Mouse (Mus musculus) neural tube, embryonic 12.5 days (tissue): Measurements from ENCODE around the gene Tdpoz4. TPM values are rescaled to one million over a fixed set of nuclear protein-coding genes. Genes with fewer than 3 reads are reported as not detected.
"Not testable (repeated sequence)": the region's sequence is repeated elsewhere in the genome, so short reads cannot be mapped to it uniquely, and the experiment has no call there.

Experiments used
- ATAC-seq: fragments of 200-750 bp; cut with Nextera tagmentation; 2 replicates; pipeline ENCODE4 v1.8.0; 2017; ENCODE audit warnings: low read depth, mild to moderate bottlenecking, moderate TSS enrichment, moderate library complexity; ENCODE audit not compliant: low FRiP score
- H3K27ac ChIP-seq: fragments of 300-500 bp; sonication (generic); 2 replicates; pipeline ENCODE4 v1.5.1; 2016
- H3K27me3 ChIP-seq: fragments of 300-500 bp; sonication (generic); replicated peaks from 2 replicates; pipeline ENCODE4 v1.6.1; 2016; ENCODE audit warnings: mild to moderate bottlenecking
- H3K36me3 ChIP-seq: fragments of 300-500 bp; sonication (generic); 2 replicates; pipeline ENCODE4 v1.6.1; 2016; ENCODE audit warnings: mild to moderate bottlenecking
- H3K4me1 ChIP-seq: fragments of 300-500 bp; sonication (generic); 2 replicates; pipeline ENCODE4 v1.6.1; 2016
- H3K4me2 ChIP-seq: fragments of 300-500 bp; sonication (generic); replicated peaks from 2 replicates; pipeline ENCODE4 v1.6.1; 2016; ENCODE audit warnings: mild to moderate bottlenecking
- H3K4me3 ChIP-seq: fragments of 300-500 bp; sonication (generic); 2 replicates; pipeline ENCODE4 v1.5.1; 2016
- H3K9ac ChIP-seq: fragments of 300-500 bp; sonication (generic); 2 replicates; pipeline ENCODE4 v1.6.1; 2016; ENCODE audit warnings: mild to moderate bottlenecking
- H3K9me3 ChIP-seq: fragments of 300-500 bp; sonication (generic); 2 replicates; pipeline ENCODE4 v1.6.1; 2016; ENCODE audit warnings: mild to moderate bottlenecking
- WGBS: fragments of 180-500 bp; shearing (Covaris S2); methylation state at CpG from one replicate; pipeline ENCODE4 v1.1.7; 2016; 5-methylcytosine and 5-hydroxymethylcytosine counted together
- polyA plus RNA-seq: library from polyadenylated mRNA; unstranded; fragments of >200 nt; fragmentation: Nextera tagmentation; extraction: Ambion mirVana; gene quantifications from 2 replicates; pipeline ENCODE4 v1.2.1, GENCODE M21; 2016

The Tdpoz4 gene
- not detected in 2 replicates for polyA plus RNA-seq

- H3K4me3 ChIP-seq, H3K9ac ChIP-seq, H3K27ac ChIP-seq, H3K36me3 ChIP-seq, H3K27me3 ChIP-seq, H3K4me2 ChIP-seq, ATAC-seq, H3K9me3 ChIP-seq, H3K4me1 ChIP-seq: not testable (repeated sequence)
Observed at GRCm38 (mm10) chr3:93796098-93796497, at the start of gene Tdpoz4. Gene Tdpoz4, plus strand, starts transcription at chr3:93796398.

- not testable (repeated sequence) for ATAC-seq, H3K27ac ChIP-seq, H3K4me3 ChIP-seq, H3K4me1 ChIP-seq, H3K9ac ChIP-seq, H3K36me3 ChIP-seq, H3K27me3 ChIP-seq, H3K4me2 ChIP-seq, H3K9me3 ChIP-seq
- 94% methylated on average over 18 of the region's 18 CpGs for WGBS
Observed at GRCm38 (mm10) chr3:93754022-93754421, 42.2 kb upstream of the Tdpoz4 start.

- not testable (repeated sequence) for H3K9me3 ChIP-seq, H3K4me1 ChIP-seq, H3K27ac ChIP-seq, H3K36me3 ChIP-seq, H3K4me3 ChIP-seq, H3K4me2 ChIP-seq, H3K27me3 ChIP-seq, ATAC-seq, H3K9ac ChIP-seq
- 78% methylated on average over 1 of the region's 1 CpGs for whole genome bisulfite sequencing
Observed at GRCm38 (mm10) chr3:93772700-93773099, 23.5 kb upstream of the Tdpoz4 start, which contains the start of gene Gm5773. Gene Gm5773, plus strand, starts transcription at chr3:93773000.

DNA sequence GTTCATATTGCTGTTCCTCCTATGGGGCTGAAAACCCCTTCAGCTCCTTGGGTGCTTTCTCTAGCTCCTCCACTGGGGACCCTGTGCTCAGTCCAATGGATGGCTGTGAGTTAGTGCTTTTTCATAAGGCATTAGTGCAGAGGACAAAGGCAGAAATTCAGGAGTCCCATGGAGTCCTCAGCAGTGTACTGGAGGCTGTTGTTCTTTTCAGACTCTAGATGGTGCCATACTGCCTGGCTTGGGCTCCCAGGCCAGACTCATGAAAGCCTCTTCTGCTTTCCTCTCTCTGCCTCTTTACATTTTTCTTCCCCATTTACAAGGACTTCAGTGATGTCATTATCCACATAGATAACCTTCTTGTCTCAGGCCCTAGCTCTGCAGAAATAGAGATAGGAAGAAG is 17.1 kb downstream of the Tdpoz4 start:
- not testable (repeated sequence) for ATAC-seq, H3K4me2 ChIP-seq, H3K9ac ChIP-seq, H3K4me3 ChIP-seq, H3K27me3 ChIP-seq, H3K36me3 ChIP-seq, H3K27ac ChIP-seq, H3K4me1 ChIP-seq, H3K9me3 ChIP-seq

- not testable (repeated sequence) for H3K27me3 ChIP-seq, H3K9ac ChIP-seq, ATAC-seq, H3K4me1 ChIP-seq, H3K27ac ChIP-seq, H3K9me3 ChIP-seq, H3K4me3 ChIP-seq, H3K36me3 ChIP-seq, H3K4me2 ChIP-seq
- WGBS: 95% methylated on average over 1 of the region's 1 CpGs
Observed at GRCm38 (mm10) chr3:93825720-93826119, 29.5 kb downstream of the Tdpoz4 start, which contains the start of gene Tdpoz3. Gene Tdpoz3, plus strand, starts transcription at chr3:93826020.

Other genes with a start within 250 kb of the Tdpoz4 start
- 248 and 305 TPM in 2 replicates for gene S100a10, start 241.3 kb upstream of the Tdpoz4 start, polyA plus RNA-seq
- not detected in 2 replicates for gene Tdpoz2, start 143.7 kb upstream of the Tdpoz4 start, polyA plus RNA-seq
- not detected in 2 replicates for gene Tdpoz1, start 120.1 kb upstream of the Tdpoz4 start, polyA plus RNA-seq
- gene Gm37596, start 103.3 kb upstream of the Tdpoz4 start, polyA plus RNA-seq: not detected in 2 replicates
- gene Gm5773, start 23.4 kb upstream of the Tdpoz4 start, polyA plus RNA-seq: not detected in 2 replicates
- gene Tdpoz3, start 29.6 kb downstream of the Tdpoz4 start, polyA plus RNA-seq: not detected in 2 replicates
- gene Gm9117, start 147.1 kb downstream of the Tdpoz4 start, polyA plus RNA-seq: not detected in 2 replicates
- not detected in 2 replicates for gene Tdpoz5, start 164.9 kb downstream of the Tdpoz4 start, polyA plus RNA-seq